Mouse (Mus musculus): Measurements from ENCODE around the gene Rpl18a. TPM values are rescaled to one million over a fixed set of nuclear protein-coding genes. Genes with fewer than 3 reads are reported as not detected.

The Rpl18a gene
- polyA plus RNA-seq, 1 experiment = 1,518 TPM

GRCm38 (mm10) chr8:70865350-70866000 lies 31.7 kb downstream of the Rpl18a start:
- Histone ChIP-seq H3K27ac (ENCODE audit: insufficient read depth, low read length) (no peak overlapping the region), H3K4me1 (ENCODE audit: control insufficient read depth, insufficient read depth, low read length) (no peaks in the 10 kb centered on the region; the same call in 1 of the 2 replicates)

DNA sequence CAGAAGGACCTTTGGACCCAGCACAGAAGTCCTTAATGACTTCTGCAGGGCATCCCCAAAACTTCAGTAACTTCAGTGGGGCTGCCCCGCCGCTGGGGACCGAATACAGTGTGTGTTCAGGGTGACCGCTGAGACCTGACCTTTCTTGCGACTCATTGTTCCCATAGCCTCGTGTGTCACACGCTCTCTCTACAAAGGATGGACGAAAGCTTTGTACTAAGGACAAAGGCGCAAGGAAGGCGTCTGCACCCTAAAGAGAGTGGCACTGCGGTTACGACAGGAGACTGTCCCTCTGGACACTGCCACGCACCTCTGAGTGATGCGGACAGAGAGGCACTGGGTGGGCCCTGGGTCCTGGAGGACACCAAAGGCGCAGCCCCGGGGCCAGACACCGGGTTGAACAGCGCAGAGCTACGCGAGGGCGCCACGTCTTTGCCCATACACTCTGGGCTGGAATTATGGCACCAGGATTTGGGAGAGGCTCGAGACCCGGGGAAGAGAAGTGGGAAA lies 32.4 kb downstream of the Rpl18a start:
- H3K4me3 ChIP-seq (ENCODE audit: insufficient read depth, low read length) = peak overlapping the region; percentile 43
- TF ChIP-seq CTCF (IDR thresholded peaks at IDR 0.05; ENCODE audit: extremely low read depth, insufficient read depth, low read length) = no peak
- TF ChIP-seq POLR2A (IDR thresholded peaks at IDR 0.05; ENCODE audit: extremely low read depth, insufficient read depth, low read length) = no peak
- no peak overlapping the region for H3K27ac ChIP-seq (ENCODE audit: insufficient read depth, low read length)
- no peaks in the 10 kb centered on the region; the same call in 1 of the 2 replicates for H3K4me1 ChIP-seq (ENCODE audit: control insufficient read depth, insufficient read depth, low read length)

More at GRCm38 (mm10) chr8:70865350-70866000, 31.7 kb downstream of the Rpl18a start:
- TF ChIP-seq CTCF (IDR thresholded peaks at IDR 0.05; ENCODE audit: extremely low read depth, insufficient read depth, low read length) (no peak), POLR2A (IDR thresholded peaks at IDR 0.05; ENCODE audit: extremely low read depth, insufficient read depth, low read length) (peak; percentile 41; the same call in 1 of the 2 replicates)
- H3K4me3 ChIP-seq (ENCODE audit: insufficient read depth, low read length) = peak overlapping the region; percentile 43

GRCm38 (mm10) chr8:70863956-70864711 lies 33.1 kb downstream of the Rpl18a start:
- Histone ChIP-seq H3K4me3 (ENCODE audit: insufficient read depth, low read length) (no peak overlapping the region; the same call in 1 of the 2 replicates), H3K27ac (ENCODE audit: insufficient read depth, low read length) (no peak overlapping the region), H3K4me1 (ENCODE audit: control insufficient read depth, insufficient read depth, low read length) (no peaks in the 10 kb centered on the region; the same call in 1 of the 2 replicates)
- TF ChIP-seq POLR2A (IDR thresholded peaks at IDR 0.05; ENCODE audit: extremely low read depth, insufficient read depth, low read length) (no peak), CTCF (IDR thresholded peaks at IDR 0.05; ENCODE audit: extremely low read depth, insufficient read depth, low read length) (no peak)

DNA sequence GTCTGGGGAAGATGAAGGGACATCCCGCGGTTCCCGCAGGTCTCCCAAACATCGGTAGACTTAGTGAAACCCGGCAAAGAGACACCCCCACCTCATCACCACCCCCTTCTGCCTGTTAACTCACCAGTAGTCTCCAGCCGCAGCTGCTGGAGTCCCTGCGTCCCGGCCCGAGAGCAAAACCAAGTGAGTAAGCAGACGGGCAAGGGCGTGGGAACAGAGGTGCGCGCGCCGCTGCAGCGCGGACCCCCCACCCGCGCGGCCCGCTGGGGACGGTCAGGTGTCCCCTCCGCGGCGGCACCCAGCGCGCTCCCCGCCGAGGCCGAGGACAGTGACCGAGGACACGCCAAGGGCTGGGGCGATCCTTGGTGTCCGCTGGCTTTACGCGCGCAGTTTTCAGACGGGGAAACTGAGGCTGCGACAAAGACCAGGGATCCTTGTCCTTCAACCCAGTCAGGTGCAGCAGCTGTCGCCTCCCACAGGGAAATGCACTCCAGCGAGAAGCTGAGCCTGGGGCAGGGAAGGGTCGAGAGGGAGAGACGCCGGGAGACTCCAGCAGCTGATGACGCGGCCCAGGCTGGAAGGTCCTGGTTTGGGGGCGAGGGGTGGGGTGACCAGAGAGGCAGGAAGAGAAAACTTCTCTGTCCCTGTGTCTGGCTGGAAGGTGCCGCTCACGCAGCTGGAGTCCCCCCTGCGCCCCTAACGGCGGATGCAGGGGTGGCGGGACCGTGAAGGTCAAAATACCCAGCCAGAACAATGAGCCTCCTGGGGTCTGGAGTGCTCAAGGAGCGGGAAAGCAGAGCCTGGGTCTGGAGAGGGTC lies 34.2 kb downstream of the Rpl18a start, which contains the start of gene Kcnn1:
Gene Kcnn1, minus strand, starts transcription at position 435 of the 818 bp plus-strand sequence.
- Histone ChIP-seq H3K4me1 (ENCODE audit: control insufficient read depth, insufficient read depth, low read length) (no peaks in the 10 kb centered on the region; the same call in 1 of the 2 replicates), H3K27ac (ENCODE audit: insufficient read depth, low read length) (no peak within 1 kb of the TSS; the same call in 1 of the 2 replicates), H3K4me3 (ENCODE audit: insufficient read depth, low read length) (peak within 1 kb of the TSS; percentile 31)
- TF ChIP-seq POLR2A (IDR thresholded peaks at IDR 0.05; ENCODE audit: extremely low read depth, insufficient read depth, low read length) (no peak), CTCF (IDR thresholded peaks at IDR 0.05; ENCODE audit: extremely low read depth, insufficient read depth, low read length) (no peak)

DNA sequence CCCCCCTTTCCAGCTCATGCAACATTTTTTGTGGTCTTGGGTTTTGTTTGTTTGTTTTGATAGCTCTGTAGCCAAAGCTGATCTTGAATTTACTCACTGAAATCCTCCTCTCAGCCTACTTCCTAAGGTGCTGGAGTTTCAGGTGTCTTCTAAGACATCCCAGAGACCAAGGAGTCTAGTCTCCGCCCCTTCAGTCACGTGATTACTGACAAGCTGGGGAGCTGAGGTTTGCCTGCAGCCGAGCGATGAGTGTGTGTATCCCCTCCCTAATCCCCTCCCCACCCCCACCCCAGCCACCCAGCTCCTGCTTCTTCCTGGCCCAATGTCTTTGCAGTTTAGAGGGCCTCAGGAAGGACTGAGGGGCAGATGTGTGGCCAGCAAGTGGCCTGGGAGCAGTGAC lies 39.7 kb downstream of the Rpl18a start:
- Histone ChIP-seq H3K4me3 (ENCODE audit: insufficient read depth, low read length) (no peak overlapping the region; the same call in 1 of the 2 replicates), H3K4me1 (ENCODE audit: control insufficient read depth, insufficient read depth, low read length) (peaks cover 2% of the 10 kb centered on the region; the same call in 1 of the 2 replicates), H3K27ac (ENCODE audit: insufficient read depth, low read length) (no peak overlapping the region)
- TF ChIP-seq POLR2A (IDR thresholded peaks at IDR 0.05; ENCODE audit: extremely low read depth, insufficient read depth, low read length) = no peak
- no peak for TF ChIP-seq CTCF (IDR thresholded peaks at IDR 0.05; ENCODE audit: extremely low read depth, insufficient read depth, low read length)

DNA sequence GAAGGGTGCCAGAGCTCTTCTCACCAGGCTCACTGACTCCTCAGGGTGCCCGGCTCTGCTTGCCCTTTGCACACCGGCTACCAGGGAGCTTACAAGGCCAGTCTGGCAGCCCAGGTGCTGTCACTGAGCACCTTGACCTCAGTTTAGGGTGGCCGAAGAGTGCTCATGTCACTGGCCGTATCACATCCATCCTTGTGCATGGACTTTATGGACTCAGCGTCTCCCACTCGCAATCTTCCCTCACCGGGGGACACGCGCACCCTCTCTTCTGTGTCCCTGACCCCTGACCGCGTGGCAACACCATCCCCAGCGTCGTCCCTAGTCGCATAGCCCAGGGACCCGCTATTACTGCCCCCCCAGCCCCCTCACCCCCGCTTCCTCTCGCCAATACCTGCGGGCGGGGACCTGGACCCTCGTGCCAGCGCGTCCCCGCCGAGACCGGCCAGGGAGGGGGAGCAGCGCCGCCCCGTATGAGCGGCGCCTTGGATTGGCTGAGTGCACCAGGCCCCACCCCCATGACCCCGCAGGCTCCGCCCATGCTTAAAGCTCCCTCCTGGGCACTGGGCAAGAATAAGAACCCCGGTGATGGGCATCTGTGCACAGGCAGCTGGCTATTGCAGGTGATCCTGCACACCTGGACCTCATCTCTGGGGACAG lies 40.5 kb downstream of the Rpl18a start:
- TF ChIP-seq POLR2A (IDR thresholded peaks at IDR 0.05; ENCODE audit: extremely low read depth, insufficient read depth, low read length) (0 out of 2 replicates have a peak, but pooled peaks have one; percentile 29), CTCF (IDR thresholded peaks at IDR 0.05; ENCODE audit: extremely low read depth, insufficient read depth, low read length) (no peak)
- peaks cover 2% of the 10 kb centered on the region; the same call in 1 of the 2 replicates for H3K4me1 ChIP-seq (ENCODE audit: control insufficient read depth, insufficient read depth, low read length)
- no peak overlapping the region for H3K27ac ChIP-seq (ENCODE audit: insufficient read depth, low read length)
- H3K4me3 ChIP-seq (ENCODE audit: insufficient read depth, low read length) = peak overlapping the region; percentile 58

DNA sequence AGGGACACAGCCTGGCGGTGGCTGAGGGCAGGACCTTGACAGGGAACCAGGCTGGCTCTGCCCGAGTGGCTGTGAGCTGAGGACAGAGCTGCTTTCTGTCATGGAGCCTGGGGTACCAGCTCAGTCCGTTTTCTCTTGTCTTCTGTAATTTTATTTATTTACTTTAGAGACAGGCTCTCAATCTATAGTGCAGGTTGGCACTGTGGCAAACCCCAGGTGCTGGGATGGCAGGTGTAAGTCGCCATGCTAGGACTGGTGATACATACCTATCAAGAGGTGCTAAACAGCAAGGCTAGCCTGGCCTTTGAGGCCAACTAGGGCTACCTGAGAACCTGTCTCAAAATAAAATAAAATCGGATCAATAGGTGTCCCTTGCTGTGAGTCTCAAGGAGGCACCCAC lies 41.2 kb downstream of the Rpl18a start:
- Histone ChIP-seq H3K4me3 (ENCODE audit: insufficient read depth, low read length) (peak overlapping the region; percentile 58), H3K4me1 (ENCODE audit: control insufficient read depth, insufficient read depth, low read length) (peaks cover 2% of the 10 kb centered on the region; the same call in 1 of the 2 replicates), H3K27ac (ENCODE audit: insufficient read depth, low read length) (no peak overlapping the region)
- TF ChIP-seq POLR2A (IDR thresholded peaks at IDR 0.05; ENCODE audit: extremely low read depth, insufficient read depth, low read length) = no peak
- TF ChIP-seq CTCF (IDR thresholded peaks at IDR 0.05; ENCODE audit: extremely low read depth, insufficient read depth, low read length) = no peak

DNA sequence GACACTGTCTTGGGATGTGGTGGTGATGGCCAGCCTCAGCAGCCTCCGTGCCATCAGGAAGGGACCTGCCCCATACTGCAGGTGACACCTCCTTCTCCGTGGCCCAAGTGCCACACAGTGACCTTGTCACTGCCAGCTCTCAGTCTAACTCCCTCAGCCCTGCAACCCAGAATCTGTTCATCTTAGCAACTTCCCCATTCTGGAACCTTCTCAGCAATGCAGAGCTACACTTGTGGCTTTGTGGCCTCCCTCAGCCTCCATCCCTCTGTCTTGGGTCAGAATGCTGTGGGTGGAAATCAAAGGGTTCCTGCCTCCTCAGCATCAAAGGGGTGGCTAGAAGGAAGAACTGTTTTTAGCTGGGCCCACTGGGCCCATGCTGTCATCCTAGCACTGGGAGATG lies 43.3 kb downstream of the Rpl18a start:
- H3K27ac ChIP-seq (ENCODE audit: insufficient read depth, low read length) = no peak overlapping the region
- TF ChIP-seq CTCF (IDR thresholded peaks at IDR 0.05; ENCODE audit: extremely low read depth, insufficient read depth, low read length) = no peak
- TF ChIP-seq POLR2A (IDR thresholded peaks at IDR 0.05; ENCODE audit: extremely low read depth, insufficient read depth, low read length) = no peak
- no peak overlapping the region for H3K4me3 ChIP-seq (ENCODE audit: insufficient read depth, low read length)
- peaks cover 2% of the 10 kb centered on the region; the same call in 1 of the 2 replicates for H3K4me1 ChIP-seq (ENCODE audit: control insufficient read depth, insufficient read depth, low read length)

All from cortical plate, adult 2 months (tissue).